Mouse (Mus musculus) embryo, embryonic 9.5 days (tissue): ENCODE measurements at regions not wholly inside any gene's neighbourhood (a gene's known extent, or its start where the extent isn't known, plus 50 kb on each side); places are given as distances from the start of the nearest gene placed in this dataset.

Experiments
- DNase-seq: peaks from one replicate; pipeline ENCODE4 v3.0.0-alpha.2; 2017; ENCODE audit errors: extremely low spot score

DNA sequence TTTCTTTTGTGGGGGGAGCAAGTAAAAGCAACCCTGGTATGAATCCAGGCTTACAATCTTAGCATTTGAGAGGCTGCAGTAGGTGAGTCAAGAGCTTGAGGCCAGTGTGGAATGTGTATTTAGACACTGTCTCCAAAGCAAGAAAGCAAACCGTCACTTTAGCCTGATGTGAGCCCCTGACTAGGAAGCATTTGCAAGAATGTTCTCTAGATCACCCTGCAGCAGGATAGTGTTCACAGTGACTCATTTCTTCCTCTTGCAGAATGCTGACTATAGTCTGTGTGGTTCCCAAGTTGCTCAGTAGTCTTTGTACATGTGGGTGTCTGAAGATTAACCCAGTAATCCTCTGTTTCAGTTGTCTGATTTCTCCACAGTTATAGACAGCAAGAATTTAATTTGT lies 88.7 kb upstream of the Nectin3 start:
- no peak for DNase-seq

DNA sequence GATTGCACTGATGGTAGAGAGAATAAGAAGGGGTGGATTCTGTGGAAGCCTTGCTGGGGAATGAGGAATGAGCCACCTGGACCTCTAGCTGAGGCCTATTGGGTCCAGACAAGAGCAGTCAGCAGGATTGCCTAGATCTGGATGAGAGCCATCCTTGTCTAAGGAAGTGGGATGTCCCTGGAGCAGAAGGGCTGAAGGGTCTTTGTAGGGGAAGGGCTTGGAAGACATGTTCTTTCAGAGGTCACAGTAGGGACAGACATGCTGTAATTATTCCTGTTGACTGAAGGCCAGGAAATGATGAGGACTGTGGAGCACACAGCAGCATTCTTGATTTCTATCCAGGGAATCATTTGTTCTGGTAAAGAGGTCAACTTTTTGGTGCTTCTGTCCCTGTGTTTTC lies 86.2 kb upstream of the Nectin3 start:
- DNase-seq = no peak

DNA sequence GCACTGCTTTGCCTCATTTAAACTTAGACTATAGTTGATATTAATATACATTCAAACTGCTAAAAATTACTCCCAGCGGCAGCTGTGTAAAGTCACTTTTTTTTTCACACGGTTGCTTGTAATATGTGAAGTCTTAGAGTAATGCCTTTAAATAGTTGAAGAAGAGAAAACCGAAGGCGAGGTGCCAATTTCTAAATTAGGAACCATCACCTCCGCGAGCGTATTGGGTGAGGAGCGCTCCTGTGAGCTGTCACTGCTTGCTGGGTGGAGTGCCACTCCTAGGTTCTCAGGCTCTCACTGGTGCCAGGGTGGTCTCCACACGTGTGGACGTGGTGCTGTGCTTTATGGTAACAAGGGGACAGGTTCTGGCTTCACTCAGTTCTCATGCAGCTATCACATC lies 82.8 kb upstream of the Nectin3 start:
- DNase-seq = no peak

DNA sequence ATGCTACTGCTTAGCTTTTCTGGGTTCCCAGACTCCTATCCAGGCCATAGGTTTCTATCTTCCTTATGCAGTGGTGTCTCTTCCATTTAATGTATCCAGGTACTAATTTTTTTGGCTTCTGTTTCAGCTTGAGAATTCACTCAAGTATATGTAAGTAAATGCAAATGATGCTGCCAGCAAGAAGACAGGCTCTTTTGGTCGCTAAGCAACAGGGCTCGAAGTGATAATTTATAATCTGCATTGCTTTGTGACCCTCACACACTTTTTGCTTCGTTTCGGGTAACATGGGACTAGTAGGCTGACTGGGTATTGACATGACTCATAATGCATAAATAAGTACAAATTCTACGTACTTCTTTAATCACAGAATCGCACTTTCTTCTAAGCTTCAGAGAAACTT lies 75.9 kb upstream of the Nectin3 start:
- DNase-seq = no peak

DNA sequence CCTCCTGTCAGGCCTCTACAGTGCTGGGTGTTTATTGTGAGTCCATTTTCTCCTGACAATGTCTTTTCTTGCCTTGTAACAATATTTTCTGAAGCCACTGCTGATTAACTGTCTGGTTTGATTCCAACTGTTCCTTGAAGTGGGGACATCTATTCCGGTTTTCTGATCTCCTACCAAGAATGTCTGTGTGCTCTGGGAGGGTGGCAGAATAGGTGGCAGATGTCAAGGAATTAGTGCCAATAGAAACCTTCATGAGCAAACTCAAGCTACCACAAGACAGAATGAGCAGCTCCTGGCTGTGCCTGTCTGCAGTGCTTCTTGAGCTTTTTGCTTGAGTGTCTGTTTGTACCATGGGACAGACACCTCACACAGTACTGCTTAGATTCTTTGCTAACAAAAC lies 69.1 kb upstream of the Nectin3 start:
- DNase-seq = no peak

DNA sequence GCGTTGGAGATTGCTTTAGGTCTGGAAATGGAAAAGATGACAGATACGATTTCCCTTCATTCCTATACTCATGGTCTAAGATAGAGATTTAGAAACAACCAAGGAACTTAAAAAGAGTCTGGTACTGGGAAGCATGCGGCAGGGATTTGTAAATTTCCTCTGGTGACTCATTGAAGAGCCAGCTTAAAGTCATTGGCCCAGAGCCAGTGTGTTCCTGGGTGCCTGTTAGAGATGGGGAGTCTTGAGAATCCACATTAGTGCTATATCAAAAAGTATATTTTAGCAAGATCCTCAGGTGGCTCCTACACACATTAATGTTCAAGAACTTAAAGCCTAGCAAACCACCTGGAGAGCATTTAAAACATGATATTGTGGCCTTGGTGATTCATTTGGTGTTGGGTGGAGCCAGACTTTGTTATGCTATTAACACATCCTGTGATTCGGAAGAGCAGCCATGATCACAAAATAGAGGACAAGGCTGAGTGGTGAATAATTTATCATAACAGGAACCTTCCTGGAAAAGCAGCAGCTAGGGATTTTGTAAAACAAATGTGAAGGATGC lies 67.8 kb upstream of the Nectin3 start:
- no peak for DNase-seq

DNA sequence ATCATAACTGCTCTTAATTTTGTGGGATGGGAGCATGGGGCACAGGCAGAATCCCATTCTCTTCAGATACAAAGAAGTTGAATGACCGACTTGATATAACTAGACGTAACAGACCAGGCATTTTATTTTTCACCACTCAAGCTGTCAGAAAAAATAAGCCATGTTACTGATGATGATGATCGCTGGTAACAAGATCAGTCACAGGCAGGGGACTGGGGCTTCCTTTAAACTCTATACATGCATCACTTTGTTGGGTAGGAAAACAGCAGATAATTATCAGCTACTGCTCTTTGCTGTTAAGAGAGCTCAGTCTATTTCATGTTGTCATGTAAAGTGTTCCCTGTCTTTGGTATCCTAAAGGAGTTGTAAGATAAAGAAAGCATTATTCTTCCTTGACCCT lies 59.0 kb upstream of the Nectin3 start:
- DNase-seq = no peak

DNA sequence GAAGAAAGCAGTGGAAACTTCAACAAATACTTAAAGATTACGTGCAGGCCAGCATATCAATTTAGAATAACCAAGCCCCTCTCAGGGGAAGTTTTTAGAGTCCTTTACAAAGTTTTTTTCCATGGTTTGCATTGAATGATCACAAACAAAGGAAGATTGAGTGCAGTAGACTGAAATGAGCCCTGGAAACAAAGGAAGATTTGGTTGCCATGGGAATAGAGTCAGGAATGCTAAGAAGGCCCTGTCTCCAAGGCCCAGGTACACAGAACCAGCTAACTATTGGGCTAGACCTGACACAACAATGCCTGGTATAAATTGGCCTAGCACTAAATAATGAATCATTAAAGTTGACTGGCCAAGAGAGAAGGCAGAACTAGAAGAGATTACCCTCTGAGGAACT lies 49.9 kb upstream of the Nectin3 start:
- DNase-seq = peak; percentile 53
